Comparison of ENCODE assay signal across 8 mouse cellular contexts in the genomic region with DNA sequence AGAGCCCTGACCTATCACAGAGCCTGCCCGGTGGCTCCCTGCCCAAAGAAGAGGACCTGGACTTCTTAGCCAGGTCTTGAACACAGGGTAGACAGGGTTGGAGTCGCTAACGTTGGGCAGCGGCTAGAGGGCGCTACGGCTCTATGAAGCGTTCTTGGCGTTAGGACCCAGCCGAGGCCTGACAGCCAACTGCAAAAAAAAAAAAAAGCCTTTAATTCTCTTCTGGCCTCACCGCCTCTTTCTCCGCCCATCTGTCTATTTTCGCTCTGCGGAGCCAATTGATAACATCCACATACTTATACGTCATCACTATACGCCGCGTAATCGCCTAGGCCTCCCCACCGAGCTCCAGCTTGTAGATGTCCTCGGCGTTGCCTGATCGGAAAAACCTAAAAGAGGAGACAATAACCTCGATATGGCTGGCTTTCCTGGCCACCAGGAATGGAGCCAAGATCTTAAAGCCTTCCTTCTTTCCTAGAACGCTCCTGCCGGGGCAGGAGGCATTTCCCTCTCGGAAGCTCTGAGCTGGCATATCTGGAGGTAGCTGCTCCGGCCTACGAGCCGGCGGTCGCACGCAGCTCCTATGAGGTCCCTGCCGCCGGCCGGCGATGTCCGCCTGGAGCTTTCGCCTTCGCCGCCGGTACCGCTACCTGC. TPM values are rescaled to one million over a fixed set of nuclear protein-coding genes. Genes with fewer than 3 reads are reported as not detected.
A peak's percentile ranks its signal among the peaks of the same experiment; 100 is the strongest.
DNase-seq lines count a peak whose midpoint lies in the region; ATAC-seq and TF ChIP-seq lines count a peak whose summit lies in the region.

A gene (plus strand): TSS at position 374 of the 654 bp plus-strand sequence.

- TF ChIP-seq CTCF in E14TG2a.4 (conservative IDR thresholded peaks at IDR 0.05; ENCODE audit: low read length), result peak; percentile 65
- TF ChIP-seq CTCF in heart, postnatal 0 days (IDR thresholded peaks at IDR 0.05; ENCODE audit: low read depth), result peak; percentile 82
- peak; percentile 80; the same call in 1 of the 2 replicates for TF ChIP-seq CTCF in testis, adult 2 months (IDR thresholded peaks at IDR 0.05; ENCODE audit: control insufficient read depth, insufficient read depth, insufficient replicate concordance, low read depth, low read length)

- H3K27me3 ChIP-seq in E14TG2a.4 (ENCODE audit: insufficient read depth, low read length), result no peaks in the 10 kb centered on the region
- H3K27me3 ChIP-seq in forebrain, embryonic 12.5 days, result no peaks in the 10 kb centered on the region
- no peaks in the 10 kb centered on the region for H3K27me3 ChIP-seq in heart, postnatal 0 days (ENCODE audit: control insufficient read depth, insufficient read depth, low read length)
- no peaks in the 10 kb centered on the region for H3K27me3 ChIP-seq in liver, embryonic 16.5 days (ENCODE audit: control insufficient read depth, insufficient read depth, low read depth, low read length)
- H3K27me3 ChIP-seq in neural tube, embryonic 13.5 days, result no peaks in the 10 kb centered on the region
- H3K27me3 ChIP-seq in testis, adult 2 months (ENCODE audit: control insufficient read depth, insufficient read depth, low read length), result no peaks in the 10 kb centered on the region

- H3K27ac ChIP-seq in forebrain, embryonic 12.5 days, result peak within 1 kb of the TSS; percentile 91
- peak within 1 kb of the TSS; percentile 84 for H3K27ac ChIP-seq in heart, postnatal 0 days (ENCODE audit: low read depth)
- peak within 1 kb of the TSS; percentile 96 for H3K27ac ChIP-seq in liver, embryonic 16.5 days (ENCODE audit: low read length)
- peak within 1 kb of the TSS; percentile 92 for H3K27ac ChIP-seq in neural tube, embryonic 13.5 days (replicated peaks)
- H3K27ac ChIP-seq in testis, adult 2 months (ENCODE audit: control insufficient read depth, insufficient read depth, low read depth, low read length), result peak within 1 kb of the TSS; percentile 95

- DNase-seq in c-Kit-positive CD71-positive TER-119-positive erythroid progenitor cells, embryonic 14.5 days (ENCODE audit: low spot score), result peak; percentile 98
- peak; percentile 99 for DNase-seq in heart, postnatal 0 days (ENCODE audit: low spot score)
- DNase-seq in kidney, postnatal 4 days, result peak; percentile 93 to 94

- peak within 1 kb of the TSS; percentile 89 for H3K9ac ChIP-seq in forebrain, embryonic 12.5 days
- peak within 1 kb of the TSS; percentile 83 for H3K9ac ChIP-seq in heart, postnatal 0 days (replicated peaks; ENCODE audit: low read depth, low read length)
- H3K9ac ChIP-seq in liver, embryonic 16.5 days (ENCODE audit: low read depth, low read length), result peak within 1 kb of the TSS; percentile 93
- H3K9ac ChIP-seq in neural tube, embryonic 13.5 days, result peak within 1 kb of the TSS; percentile 83

- peak within 1 kb of the TSS; percentile 98 for H3K4me3 ChIP-seq in E14TG2a.4 (replicated peaks; ENCODE audit: low read length)
- peak within 1 kb of the TSS; percentile 91 for H3K4me3 ChIP-seq in forebrain, embryonic 12.5 days (replicated peaks)
- H3K4me3 ChIP-seq in heart, postnatal 0 days (ENCODE audit: low read depth, low read length), result peak within 1 kb of the TSS; percentile 80
- peak within 1 kb of the TSS; percentile 83 for H3K4me3 ChIP-seq in liver, embryonic 16.5 days (ENCODE audit: low read depth, low read length)
- peak within 1 kb of the TSS; percentile 63 for H3K4me3 ChIP-seq in neural tube, embryonic 13.5 days
- peak within 1 kb of the TSS; percentile 92 for H3K4me3 ChIP-seq in testis, adult 2 months (ENCODE audit: control insufficient read depth, low read depth, low read length)

- H3K4me1 ChIP-seq in E14TG2a.4 (replicated peaks; ENCODE audit: low read depth, low read length), result peaks cover 54% of the 10 kb centered on the region
- peaks cover 14% of the 10 kb centered on the region for H3K4me1 ChIP-seq in forebrain, embryonic 12.5 days
- peaks cover 4% of the 10 kb centered on the region; the same call in 1 of the 2 replicates for H3K4me1 ChIP-seq in heart, postnatal 0 days (ENCODE audit: control insufficient read depth, insufficient read depth)
- peaks cover 17% of the 10 kb centered on the region for H3K4me1 ChIP-seq in liver, embryonic 16.5 days (ENCODE audit: control insufficient read depth, low read depth, low read length)
- peaks cover 17% of the 10 kb centered on the region for H3K4me1 ChIP-seq in neural tube, embryonic 13.5 days (replicated peaks)
- no peaks in the 10 kb centered on the region for H3K4me1 ChIP-seq in testis, adult 2 months (ENCODE audit: control insufficient read depth, insufficient read depth, low read length)

- H3K9me3 ChIP-seq in E14TG2a.4 (ENCODE audit: low read length), result no peaks in the 10 kb centered on the region
- no peaks in the 10 kb centered on the region for H3K9me3 ChIP-seq in forebrain, embryonic 12.5 days
- H3K9me3 ChIP-seq in heart, postnatal 0 days (replicated peaks; ENCODE audit: control insufficient read depth, low read length), result no peaks in the 10 kb centered on the region
- H3K9me3 ChIP-seq in liver, embryonic 16.5 days (replicated peaks; ENCODE audit: control insufficient read depth, low read length), result no peaks in the 10 kb centered on the region
- no peaks in the 10 kb centered on the region for H3K9me3 ChIP-seq in neural tube, embryonic 13.5 days

- WGBS in forebrain, embryonic 12.5 days, result under 1% methylated on average over 42 of the region's 42 CpGs
- WGBS in heart, postnatal 0 days, result under 1% methylated on average over 42 of the region's 42 CpGs
- WGBS in liver, embryonic 16.5 days (ENCODE audit: insufficient replicate concordance), result under 1% methylated on average over 42 of the region's 42 CpGs
- under 1% methylated on average over 42 of the region's 42 CpGs for WGBS in neural tube, embryonic 13.5 days

- TF ChIP-seq EP300 in heart, postnatal 0 days (IDR thresholded peaks at IDR 0.05; ENCODE audit: low read depth), result peak; percentile 97

- H3K4me2 ChIP-seq in forebrain, embryonic 12.5 days, result peak within 1 kb of the TSS; percentile 58
- peak within 1 kb of the TSS; percentile 65 for H3K4me2 ChIP-seq in heart, postnatal 0 days (ENCODE audit: low read depth, low read length)
- H3K4me2 ChIP-seq in liver, embryonic 16.5 days (ENCODE audit: low read depth, low read length), result peak within 1 kb of the TSS; percentile 83
- peak within 1 kb of the TSS; percentile 77 for H3K4me2 ChIP-seq in neural tube, embryonic 13.5 days

- peaks cover 65% of the 10 kb centered on the region for H3K36me3 ChIP-seq in E14TG2a.4 (ENCODE audit: insufficient read depth, low read length)
- H3K36me3 ChIP-seq in forebrain, embryonic 12.5 days (replicated peaks), result peaks cover 29% of the 10 kb centered on the region
- peaks cover 29% of the 10 kb centered on the region for H3K36me3 ChIP-seq in heart, postnatal 0 days (replicated peaks; ENCODE audit: control insufficient read depth, insufficient read depth, low read length)
- peaks cover 41% of the 10 kb centered on the region for H3K36me3 ChIP-seq in liver, embryonic 16.5 days (ENCODE audit: control insufficient read depth, insufficient read depth)
- H3K36me3 ChIP-seq in neural tube, embryonic 13.5 days, result peaks cover 41% of the 10 kb centered on the region
- H3K36me3 ChIP-seq in testis, adult 2 months (ENCODE audit: control insufficient read depth, insufficient read depth, low read length), result no peaks in the 10 kb centered on the region

- peak; percentile 97 for ATAC-seq in forebrain, embryonic 12.5 days (ENCODE audit: low FRiP score)
- ATAC-seq in heart, postnatal 0 days (ENCODE audit: insufficient read depth, low read depth), result peak; percentile 93
- ATAC-seq in liver, embryonic 16.5 days (ENCODE audit: low read depth), result peak; percentile 93
- ATAC-seq in neural tube, embryonic 13.5 days (ENCODE audit: low read depth), result peak; percentile 96

- TF ChIP-seq POLR2A in testis, adult 2 months (IDR thresholded peaks at IDR 0.05; ENCODE audit: control insufficient read depth, low read depth, low read length), result peak; percentile 65; the same call in 1 of the 2 replicates

RNA-seq across cellular contexts. Expression of the gene that starts here (rescaled TPM):
- polyA plus RNA-seq in forebrain, embryonic 12.5 days (2016; fragmentation: Nextera tagmentation; extraction: Ambion mirVana), result 126 TPM in 2 replicates
- 35.2 and 71.6 TPM in 2 replicates for total RNA-seq in heart, postnatal 0 days (2014; rRNA removed; ENCODE audit: low replicate concordance)
- polyA plus RNA-seq in heart, postnatal 0 days (2015; fragmentation: Nextera tagmentation; extraction: Ambion mirVana), result 70.3 TPM in 2 replicates
- polyA plus RNA-seq in liver, embryonic 16.5 days (2015; fragmentation: Nextera tagmentation; extraction: Ambion mirVana), result 37.7 and 40.5 TPM in 2 replicates
- 138 and 139 TPM in 2 replicates for polyA plus RNA-seq in neural tube, embryonic 13.5 days (2015; fragmentation: Nextera tagmentation; extraction: Ambion mirVana)
- 45.4 and 48.5 TPM in 2 replicates for polyA plus RNA-seq in testis, adult 2 months (2012; rRNA removed)

Comparison
In these comparisons a context has a peak if more than half of its experiments do, and no peak if none do; other contexts are left out.
1. Peak in every context shown above with its lines: DNase-seq, ATAC-seq, H3K4me3 ChIP-seq and H3K27ac ChIP-seq.